Mouse (Mus musculus): ENCODE measurements around the gene Dnah8. TPM values are rescaled to one million over a fixed set of nuclear protein-coding genes. Genes with fewer than 3 reads are reported as not detected.
A peak's percentile ranks its signal among the peaks of the same experiment; 100 is the strongest.
"Not testable (repeated sequence)": the region's sequence is repeated elsewhere in the genome, so short reads cannot be mapped to it uniquely, and the experiment has no call there.

Gene Dnah8
- total RNA-seq, 2 experiments from 2014 or later, result 0.67 to 1.1 TPM

DNA sequence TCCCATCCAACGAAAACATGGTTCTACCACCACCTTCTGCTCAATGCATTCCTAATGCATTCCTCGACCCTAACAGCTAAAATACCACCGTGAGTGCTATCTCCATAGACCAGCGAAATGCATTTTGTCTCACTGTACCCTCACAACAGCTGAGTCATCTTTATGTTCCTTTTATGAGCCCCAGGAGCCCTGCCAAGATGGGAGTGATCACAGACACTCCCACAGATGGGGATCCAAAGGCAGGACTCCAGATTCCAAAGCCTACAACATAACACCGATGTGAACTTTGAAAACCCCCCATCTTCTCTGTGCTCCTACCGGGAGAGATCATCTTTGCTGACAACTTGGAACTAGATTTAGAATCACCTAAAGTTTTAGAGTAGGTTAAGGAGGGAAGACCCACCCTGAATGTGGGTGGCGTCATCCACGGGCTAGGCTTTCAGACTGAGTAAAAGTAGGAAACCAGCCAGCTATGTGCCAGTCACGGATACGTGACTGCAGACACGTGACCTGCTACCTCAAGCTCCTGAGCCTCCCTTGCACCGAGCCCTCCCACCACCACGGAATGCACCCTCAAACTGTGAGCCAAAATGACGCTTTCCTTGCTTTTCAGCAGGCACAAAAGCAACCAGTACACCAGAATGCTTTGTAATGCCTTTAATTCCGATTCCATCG lies 14.7 kb upstream of the Dnah8 start:
- DNase-seq, result peak in 1 of 2 experiments; percentile 22

DNA sequence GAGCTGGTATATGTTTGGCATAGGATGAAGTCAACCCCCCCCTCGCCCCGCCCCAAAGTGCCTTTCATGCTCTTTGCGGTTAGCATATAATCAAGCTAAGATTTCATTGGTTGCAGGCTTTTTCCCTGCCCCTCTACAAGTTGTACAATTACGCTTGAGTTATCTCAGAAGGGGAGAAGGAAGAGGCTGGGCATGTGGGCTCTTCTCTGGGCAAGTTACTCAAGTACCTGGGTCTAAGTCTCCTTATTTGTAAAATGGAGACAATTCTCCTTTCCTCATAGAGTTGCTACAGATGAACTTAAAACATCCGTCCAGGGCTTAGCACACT lies 14.2 kb upstream of the Dnah8 start:
- DNase-seq, result no peak

DNA sequence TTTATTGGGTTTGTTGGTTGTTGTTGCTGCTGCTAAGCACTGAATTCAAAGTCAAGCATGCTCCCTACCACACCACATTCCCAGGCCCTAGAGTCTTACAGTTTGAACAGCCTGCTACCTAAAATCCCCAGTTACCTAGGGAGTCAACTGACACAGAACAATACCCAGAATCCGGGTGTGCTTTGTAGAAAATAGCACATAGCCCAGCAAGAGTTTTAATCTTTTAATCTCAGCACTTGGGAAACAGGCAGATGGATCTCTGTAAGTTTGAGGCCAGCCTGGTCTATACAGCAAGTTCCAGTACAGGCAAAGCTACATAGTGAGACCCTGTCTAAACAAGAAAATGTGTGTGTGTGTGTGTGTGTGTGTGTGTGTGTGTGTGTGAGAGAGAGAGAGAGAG lies 13.4 kb upstream of the Dnah8 start:
- no peak for DNase-seq

DNA sequence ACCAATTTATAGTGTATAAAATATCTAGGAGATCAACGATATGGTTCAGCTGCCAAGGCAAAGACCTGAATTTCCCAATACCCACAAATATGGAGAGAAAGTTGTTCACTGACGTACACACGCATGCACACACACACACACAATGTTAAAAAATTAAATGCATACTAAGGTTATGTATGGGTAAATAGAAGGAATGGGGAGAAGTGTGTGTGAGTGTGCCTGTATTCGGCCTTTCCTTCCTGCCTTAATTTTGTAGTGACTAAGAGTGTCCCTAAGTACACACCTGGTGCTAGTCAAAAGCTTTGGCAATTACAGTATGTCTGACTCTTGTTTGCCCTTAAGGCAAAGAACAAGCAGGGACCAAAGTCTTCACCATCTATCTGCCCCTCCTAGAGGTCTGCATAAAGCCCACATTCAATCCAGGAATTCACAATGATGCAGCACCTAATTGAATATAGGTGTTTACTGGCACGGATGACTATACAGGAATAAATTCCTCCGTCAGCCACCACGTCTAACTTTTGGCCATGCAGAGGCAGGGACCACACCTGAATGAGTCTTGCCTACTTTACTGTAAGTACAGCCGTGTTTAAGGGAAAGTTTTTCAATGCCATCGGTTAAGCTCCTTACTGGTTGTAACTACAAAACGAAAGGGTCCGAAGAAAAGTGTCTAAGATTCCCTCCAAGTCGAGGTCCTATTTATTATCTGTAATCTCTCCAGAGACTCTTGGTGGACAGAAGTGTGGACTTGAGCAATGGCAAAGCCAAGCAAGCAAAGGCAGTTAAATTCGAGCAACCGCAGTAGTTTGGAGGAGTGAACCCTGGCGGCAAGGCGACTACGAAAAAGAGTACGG lies 12.7 kb upstream of the Dnah8 start:
- DNase-seq, result no peak

DNA sequence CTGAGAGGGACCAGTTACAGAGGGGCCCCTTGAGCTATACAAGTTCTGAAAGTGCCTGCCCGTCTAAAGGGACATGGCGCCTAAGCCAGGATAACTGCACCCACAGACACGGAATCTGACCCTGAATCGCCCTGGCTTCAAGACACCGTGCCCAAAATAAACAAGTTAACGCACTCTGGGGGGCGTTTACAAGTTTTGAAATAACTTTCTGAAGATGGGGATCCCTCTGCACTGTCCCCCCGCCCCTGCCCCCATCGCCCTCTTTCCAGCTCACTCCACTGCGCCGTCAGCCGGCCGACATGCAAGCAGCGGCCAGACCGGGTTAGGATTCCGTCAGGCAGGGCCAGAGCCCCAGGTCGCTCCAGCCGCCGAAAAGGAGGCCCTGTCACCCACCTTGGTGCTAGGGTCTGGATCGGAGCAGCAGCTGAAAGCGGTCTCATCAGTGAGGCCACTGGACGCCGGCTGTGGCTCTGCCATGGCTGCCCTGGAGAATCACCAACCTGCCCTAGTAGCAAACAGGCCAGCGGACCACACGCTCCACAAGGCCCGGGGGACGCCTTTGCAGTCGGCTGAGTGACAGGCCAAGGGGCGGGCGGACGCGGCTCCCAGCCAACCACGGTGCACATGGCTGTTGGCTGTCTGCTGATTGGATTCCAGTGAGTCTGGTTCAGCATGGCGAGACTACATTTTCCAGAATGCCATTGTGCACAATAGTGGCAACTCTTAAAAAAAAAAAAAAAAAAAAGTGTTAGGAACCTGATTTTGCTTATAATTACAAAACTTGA lies 11.9 kb upstream of the Dnah8 start:
- peak; percentile 100 for DNase-seq

DNA sequence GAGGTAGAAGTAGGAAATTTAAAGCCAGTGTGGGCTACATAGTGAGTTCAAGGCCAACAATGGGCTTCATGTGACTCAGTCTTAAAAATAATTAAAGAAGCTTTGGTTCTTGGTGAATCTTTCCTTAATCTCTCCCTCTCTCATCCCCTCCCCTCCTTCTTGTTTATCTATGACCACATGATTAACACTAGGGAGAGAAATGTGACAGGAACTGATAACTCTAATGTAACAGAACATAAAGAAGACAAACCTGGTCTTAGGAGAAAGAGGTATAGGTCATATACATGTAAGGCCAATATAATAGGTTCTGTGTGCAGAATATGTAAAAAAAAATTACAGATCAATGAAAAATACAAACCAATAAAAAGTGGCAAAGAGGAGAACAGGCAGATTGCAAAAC lies 10.8 kb upstream of the Dnah8 start:
- no peak for DNase-seq

DNA sequence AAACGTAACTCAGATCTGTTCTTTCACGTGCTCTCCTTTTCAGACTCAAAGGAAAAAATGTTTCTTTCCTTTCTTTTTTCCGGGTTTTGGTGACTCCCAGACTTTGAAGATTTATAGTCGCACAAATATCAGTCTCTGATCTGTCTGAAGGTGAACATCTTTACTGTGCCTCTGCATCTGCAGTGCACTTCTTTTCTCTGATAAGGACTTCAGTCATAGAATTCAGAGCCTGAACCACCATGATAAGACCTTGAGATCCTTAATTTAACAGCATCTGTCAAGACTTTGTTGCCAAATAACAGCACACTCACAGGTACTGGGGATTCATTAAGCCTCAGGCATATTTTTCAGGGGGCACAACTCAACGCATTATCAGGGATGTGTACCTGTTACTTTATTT lies 8.0 kb upstream of the Dnah8 start:
- no peak for DNase-seq

DNA sequence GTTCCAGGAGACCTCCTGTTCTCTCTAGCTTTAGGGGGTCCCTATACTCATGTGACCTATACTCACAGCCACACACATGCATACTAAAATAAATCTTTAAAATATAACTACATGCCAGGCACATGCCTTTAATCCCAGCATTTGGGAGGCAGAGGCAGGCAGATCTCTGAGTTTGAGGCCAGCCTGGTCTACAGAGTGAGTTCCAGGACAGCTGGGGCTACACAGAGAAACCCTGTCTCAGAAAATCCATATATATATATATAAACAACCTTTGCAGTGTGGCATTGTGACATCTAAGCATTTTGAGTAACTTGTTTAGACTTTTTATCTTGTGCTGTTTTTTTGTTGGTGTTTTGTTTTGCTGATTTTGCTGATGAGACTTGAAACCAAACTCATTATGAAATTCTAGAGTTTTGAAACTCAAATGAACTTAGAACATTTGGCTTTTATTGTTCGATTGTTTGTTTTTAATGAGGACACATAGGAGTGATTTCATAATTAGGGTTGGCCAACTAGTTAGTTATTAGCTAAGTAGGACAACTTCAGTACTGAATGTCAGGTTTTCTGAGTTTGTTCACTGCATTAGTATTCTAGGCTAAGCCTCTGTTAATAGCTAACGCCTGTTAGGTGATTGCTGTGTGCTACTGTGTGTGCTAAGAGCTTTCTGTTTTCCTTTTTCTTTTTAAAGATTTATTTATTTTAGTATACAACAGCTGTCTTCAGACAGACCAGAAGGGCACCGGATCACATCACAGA lies 5.8 kb upstream of the Dnah8 start:
- DNase-seq, result no peak

DNA sequence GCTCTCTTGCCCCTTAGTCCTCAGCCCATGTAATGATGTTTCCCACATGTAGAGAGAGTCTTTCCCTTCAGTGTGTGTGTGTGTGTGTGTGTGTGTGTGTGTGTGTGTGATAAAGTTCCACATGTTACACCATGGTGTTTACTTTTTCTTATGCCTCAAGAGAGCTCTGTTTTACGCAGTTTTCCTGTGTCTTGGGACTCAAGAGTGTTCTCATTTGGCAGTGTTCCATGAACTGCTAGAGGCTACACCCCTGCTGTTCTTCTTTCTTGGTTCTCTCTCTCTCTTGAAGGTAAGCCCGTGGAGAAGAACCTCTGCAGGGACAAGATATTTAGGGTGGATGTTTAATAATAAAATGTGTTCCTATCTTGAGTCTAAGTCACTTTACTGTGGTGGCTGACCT lies 5.0 kb upstream of the Dnah8 start:
- no peak for DNase-seq

DNA sequence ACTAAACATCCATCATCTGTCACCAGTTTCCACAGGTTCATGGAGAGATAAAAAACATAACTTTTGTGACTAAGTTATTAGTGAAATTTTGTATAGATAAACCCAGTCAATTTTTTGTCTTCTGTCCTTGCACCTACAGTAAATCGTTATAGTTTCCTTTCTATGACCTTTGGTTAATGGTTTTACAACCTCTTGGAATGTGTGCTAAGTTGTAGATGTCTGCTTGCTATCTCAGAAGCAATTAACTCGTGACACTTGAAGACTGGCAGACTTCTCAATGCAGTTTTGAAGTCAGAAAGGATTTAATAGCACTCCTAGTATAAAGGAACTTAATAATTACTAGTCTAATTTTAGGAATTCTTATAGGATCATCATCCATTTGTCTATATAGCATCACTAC lies 3.6 kb upstream of the Dnah8 start:
- DNase-seq, result no peak

DNA sequence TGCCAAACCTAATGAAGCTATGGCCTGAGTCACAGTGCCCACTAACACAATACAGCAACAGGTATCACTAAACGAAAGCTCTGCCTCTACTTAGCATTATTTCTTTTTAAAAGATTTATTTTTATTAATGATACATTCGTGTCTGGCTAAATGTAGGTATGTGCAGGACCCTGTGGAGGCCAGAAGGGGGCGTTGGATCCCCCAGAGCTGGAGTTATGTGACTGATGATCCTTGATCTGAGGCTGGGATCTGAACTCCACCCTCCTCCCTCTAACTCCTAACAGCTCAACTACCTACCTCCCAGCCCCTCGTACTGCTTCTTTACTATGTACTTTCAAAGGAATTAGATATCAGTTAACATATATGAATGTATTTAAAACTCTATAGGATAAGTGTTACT lies 2.7 kb upstream of the Dnah8 start:
- no peak for DNase-seq

DNA sequence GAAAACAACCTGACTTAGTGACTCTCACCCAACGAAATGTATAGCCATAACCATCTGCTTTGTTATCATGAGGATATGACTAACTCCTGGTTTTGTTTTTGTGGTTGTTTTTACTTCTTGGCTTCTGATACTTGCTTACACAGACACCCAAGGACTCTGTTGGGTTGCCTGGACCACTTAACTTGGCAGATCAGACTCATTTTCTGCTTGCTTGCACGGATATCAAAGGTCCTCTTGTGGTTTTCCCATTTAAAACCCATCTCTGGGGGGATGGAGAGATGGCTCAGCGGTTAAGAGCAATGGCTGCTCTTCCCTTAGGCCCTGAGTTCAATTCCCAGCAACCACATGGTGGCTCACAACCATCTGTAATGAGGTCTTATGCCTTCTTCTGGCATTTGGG lies 954 bp upstream of the Dnah8 start:
- DNase-seq, result no peak

DNA sequence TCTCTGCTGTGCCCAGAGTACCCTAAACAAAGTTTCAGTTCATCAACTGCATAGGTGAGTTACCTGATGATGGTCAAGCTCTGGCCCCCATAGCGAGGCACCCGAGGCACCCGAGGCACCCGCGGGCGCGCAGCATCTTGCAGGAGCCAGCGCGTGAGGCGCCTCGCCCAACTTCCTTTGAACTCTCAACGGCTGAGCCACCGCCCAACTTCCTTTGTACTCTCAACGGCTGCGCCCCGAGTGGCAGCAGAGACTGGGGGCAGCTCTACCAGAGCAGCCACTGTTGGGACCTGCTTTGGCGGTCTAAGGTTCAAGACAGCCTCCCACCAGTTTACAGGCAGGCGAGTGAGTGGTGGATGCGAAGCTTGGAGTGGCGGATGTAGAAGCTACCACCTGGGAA lies 2.6 kb downstream of the Dnah8 start, which contains the start of gene Glo1:
Gene Glo1 (minus strand): TSS at position 153 of the 400 bp plus-strand sequence.
- DNase-seq, result not testable (repeated sequence)

DNA sequence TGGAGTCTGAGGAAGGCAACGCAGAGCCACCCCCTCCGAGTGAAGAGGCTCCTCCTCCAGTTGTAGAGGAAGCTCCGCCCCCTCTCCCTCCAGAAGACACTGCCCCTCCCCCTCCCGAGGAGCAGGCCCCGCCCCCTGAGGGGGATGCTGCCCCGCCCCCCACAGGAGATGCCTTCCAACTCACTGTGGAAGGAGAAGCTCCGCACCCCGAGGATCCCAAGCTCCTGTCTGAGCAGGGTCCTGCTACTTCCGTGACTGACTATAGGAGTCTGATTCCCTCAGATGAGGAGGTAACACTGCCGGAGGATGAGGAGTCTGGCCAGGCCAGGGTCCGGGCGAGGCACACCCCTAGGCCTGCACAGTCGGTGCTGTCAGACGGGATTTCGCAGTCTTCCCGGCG lies 11.2 kb downstream of the Dnah8 start:
- DNase-seq, result peak; percentile 11 to 13

DNA sequence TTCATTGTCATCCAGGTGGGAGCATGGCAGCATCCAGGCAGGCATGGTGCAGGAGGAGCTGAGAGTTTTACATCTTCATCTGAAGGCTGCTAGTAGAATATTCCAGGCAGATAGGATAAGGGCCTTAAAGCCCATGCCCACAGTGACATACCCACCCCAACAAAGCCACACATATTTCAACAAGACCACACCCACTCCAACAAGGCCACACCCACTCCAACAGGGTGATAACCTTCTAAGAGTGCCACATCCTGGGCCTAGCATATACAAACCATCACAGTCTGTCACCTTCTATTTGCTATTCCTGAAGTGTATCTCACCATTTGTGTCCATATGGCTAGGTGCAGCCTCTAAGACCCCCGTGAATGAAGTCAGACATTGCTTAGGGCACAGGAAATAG lies 13.6 kb downstream of the Dnah8 start:
- DNase-seq, result no peak

DNA sequence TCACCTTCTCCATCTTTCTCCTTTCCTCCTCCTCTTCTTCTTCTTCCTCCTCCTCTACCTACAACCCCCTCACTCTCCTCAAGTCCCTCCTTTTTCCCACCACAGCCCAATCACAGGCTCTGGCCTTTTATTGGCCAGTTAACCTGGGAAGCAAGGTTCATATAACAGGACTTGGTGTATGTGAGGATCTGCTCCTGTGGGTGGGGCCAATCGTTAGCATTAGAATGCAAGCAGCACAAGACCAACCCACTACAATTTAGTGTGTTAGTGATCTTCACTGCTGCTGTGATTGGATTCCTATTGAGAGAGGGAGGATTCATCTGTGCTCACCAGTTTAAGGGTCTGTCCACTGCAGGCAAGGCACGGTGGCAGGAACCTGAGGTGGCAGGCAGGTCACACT lies 14.8 kb downstream of the Dnah8 start:
- DNase-seq, result no peak

DNA sequence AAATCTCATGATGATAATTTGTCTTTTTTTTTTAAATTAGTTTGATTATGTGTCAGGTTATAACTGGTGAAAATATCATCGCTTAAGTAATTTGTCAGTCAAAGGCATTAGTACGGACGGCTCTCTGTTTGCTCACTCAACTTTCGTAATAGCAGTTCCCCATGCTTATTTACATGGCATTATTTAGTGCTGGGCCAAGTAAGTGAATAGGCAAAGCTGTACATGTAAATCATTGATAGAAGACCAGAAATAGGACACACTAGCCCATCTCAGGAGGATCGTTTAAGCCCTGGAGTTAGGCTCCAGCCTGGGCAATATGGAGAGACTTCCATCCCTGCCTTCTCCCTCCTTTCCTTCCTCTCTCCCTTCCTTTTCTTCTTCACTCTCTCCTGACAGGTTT lies 16.7 kb downstream of the Dnah8 start:
- no peak for DNase-seq

DNA sequence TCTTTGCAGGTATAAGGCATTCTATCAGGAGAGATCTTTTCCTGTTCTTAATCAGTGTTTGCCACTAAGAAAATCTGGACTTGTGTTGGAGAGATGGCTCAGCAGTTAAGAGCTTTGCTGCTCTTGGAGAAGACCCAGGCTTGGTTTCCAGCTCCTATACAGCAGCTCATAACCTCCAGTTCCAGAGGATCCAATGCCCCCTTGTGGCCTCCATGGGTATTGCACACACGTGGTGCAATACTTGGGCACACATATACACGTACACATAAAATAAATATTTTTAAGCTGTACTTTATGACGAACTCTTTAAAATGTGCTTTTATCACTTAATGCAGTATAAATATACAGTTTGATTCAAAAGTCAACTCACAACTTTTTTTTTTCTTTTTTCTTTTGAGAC lies 24.6 kb downstream of the Dnah8 start:
- no peak for DNase-seq

DNA sequence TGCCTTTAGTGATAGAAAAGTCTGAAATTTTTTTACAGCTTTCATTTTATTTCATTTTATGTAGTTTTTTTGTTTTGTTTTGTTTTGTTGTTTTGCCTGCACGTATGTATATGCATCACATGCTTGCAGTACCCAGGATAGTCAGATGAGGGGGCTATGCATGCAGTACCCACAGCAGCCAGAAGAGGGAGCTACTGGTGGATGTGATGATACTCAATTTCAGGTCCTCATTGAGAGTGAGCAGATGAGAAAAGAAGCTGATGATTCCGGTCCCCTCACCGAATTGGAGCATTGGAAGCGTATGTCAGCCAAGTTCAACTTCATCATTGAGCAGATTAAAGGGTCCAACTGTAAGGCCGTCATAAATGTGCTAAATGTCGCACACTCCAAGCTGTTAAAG lies 28.9 kb downstream of the Dnah8 start:
- DNase-seq, result no peak

DNA sequence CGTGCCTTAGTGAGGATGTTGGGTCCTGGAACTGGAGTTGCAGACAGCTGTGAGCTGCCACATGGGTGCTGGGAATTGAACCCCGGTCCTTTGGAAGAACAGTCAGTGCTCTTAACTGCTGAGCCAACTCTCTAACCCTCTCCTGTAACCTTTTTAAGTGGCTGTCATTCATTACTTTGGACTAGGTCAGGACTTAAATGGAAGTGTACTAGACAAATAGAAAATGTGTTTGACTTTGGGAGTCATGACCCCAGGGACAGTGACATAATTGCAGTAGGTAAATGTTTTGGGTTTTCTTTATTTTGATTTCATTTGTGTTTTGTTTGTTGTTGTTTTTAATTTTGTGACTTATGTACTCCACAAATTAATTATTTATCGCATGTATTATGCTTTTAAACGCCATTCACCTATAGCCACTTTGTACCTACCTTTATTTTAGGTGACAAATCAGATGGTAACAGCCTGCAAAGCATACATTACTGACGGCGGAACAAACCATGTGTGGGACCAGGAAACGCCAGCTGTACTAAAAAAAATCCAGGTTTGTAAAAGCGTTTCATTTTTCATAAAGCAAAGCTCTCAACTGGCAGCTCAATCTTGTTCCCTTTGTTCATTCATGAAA lies 33.5 kb downstream of the Dnah8 start:
- DNase-seq, result no peak

DNA sequence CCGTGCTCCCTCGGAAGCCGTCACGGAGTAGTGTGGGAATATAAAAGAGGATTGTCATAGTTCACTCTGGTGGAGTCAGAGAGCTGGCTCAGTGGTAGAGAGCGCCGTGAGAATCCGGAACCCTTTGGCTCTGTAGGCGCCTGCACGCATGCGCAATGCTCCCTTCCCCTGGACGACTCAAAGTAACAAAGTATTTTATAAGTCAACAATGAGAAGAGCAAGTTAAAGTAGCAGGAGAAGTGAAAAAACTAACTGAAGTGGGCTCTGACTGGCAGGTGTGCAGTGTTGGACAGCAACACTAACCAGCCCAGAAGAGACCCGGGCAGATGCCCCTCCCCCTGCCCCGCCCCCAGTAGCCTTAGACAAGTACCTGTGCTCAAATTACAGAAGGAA lies 34.0 kb downstream of the Dnah8 start:
- peak; percentile 54 to 70 for DNase-seq

DNA sequence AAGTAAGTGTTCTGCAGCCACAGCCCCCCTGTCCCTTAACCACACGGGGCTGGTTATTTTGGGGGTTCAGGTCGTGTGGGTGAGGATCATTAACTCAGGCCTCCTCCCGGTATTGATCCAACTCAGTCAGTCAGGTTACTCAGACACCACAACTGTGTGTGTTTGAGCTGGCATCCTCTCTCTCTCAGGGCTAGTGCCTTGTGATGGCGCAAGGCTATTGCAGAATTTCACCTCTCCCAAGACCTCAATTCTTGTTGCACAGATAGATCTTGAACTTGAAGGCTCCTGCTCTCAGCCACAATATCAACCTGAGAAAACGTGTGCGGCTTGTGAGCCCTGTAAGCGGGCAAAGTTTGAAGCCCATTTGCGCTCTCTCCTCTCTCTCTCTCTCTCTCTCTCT lies 38.0 kb downstream of the Dnah8 start:
- DNase-seq, result no peak

Data from heart, adult 18-20 months (tissue).